Mouse (Mus musculus): ENCODE results near the gene Tulp1.

- TF ChIP-seq CTCF (IDR thresholded peaks at IDR 0.05) = no peak
- no peak for TF ChIP-seq EP300 (IDR thresholded peaks at IDR 0.05)
Observed at GRCm38 (mm10) chr17:28328946-28329345, 36.1 kb downstream of the Tulp1 start.

Measured in lung, postnatal 0 days (tissue).